Mouse (Mus musculus): Measurements from ENCODE around the gene Pde6h.
"Not testable (repeated sequence)": the region's sequence is repeated elsewhere in the genome, so short reads cannot be mapped to it uniquely, and the experiment has no call there.

Pde6h gene
- long read RNA-seq, experiment 1 = 0 reads
- long read RNA-seq, experiment 2 = 0 reads

GRCm38 (mm10) chr6:136923532-136923931 lies at the start of gene Pde6h:
TSS of gene Pde6h (plus strand) at chr6:136923832.
- intact Hi-C loops (cut with DNase I) = loop anchor here (5.0 kb wide), 2 partner anchors 39 to 59 kb away; no protein-coding TSS in a partner anchor

DNA sequence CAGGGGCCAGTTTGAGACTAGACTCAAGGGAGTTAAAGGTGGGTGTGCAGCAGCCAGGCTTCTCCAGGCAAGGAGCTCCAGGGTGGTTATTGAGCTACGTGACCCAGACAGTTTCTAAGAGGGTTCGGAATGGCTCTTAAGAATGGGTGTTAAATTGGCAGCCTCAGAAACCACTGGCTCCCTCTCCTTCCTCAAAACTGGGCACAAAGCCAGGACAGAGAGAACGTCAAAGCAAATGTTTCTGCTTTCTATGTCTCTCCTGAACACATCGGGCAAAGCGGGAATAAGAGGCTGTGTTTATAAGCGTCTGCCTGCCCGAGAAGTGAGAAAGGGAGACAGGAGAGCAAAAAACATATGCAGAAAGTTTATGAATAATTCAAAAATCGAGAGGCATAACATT lies 49.0 kb upstream of the Pde6h start:
- intact Hi-C loops (cut with DNase I) = no loop called here

DNA sequence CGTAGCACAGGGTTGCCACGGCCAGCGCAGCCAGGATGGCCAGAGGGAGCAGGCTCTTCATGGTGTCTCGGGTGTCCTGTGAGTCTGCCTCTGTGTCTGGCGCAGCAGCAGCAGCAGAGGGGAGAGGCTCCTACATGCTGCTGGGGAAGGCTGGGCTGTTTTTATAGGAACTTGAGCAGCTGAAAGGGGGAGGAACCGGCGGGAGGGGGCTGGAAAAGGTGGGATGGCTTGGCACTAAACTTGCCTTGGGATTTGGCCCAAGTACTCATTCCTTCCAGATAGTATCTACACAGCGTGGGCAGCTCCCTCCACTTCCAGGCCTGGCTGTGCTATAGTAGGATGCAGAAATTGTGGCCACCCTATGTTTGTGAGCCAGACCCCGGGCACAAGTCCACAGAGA lies 48.0 kb upstream of the Pde6h start, which contains the start of gene Mgp:
Mgp (minus strand) TSS at position 154 of the 400 bp plus-strand sequence.
- intact Hi-C loops (cut with DNase I) = no loop called here

GRCm38 (mm10) chr6:136881678-136882077 lies 42.0 kb upstream of the Pde6h start:
- intact Hi-C loops (cut with DNase I) = no loop called here

DNA sequence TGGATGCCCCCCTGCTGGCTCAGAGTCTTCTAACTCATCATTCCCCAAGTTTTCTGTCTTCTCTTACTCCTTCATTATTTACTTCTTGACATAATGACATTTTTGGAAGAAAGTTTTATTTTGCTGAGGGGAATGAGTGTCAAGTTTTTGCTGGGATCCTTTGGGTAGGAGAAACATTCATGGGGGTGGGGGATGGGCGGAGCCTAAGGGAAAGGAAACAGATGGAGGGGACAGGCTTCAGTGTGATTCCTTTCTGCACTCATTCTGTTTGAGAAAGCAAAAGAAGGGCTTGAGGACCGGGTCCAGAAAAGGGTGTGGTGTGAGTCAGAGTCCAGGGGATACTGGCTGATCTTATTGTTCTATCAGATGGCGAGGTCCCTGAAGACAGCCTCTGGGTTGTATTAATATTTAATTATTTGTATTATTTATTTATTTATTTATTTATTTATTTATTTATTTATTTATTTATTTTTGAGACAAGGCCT lies 40.2 kb upstream of the Pde6h start:
- intact Hi-C loops (cut with DNase I) = no loop called here

- intact Hi-C loops (cut with DNase I) = no loop called here
Observed at GRCm38 (mm10) chr6:136883961-136884360, 39.7 kb upstream of the Pde6h start.

- intact Hi-C loops (cut with DNase I) = not testable (repeated sequence)
Observed at GRCm38 (mm10) chr6:136884766-136885165, 38.9 kb upstream of the Pde6h start.

DNA sequence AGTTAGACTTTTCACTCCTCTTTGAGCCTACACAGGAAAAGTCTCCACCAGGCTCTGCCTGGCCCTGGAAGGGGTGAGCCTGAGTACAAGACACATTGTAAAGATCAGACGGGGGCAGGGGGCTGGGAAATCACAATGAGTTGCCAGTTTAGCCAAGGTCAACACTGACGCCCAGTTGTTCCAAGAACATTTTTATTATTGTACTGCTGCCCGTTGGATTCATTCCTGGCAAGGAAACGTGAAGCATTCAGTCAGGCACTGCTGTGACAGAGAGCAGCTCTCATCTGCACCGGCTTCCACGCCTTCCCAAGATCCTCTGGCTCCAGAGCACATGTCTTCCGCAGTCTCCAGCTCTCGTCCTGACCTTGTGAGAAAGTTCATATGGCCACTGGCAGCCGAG lies 35.8 kb upstream of the Pde6h start:
- intact Hi-C loops (cut with DNase I) = no loop called here

DNA sequence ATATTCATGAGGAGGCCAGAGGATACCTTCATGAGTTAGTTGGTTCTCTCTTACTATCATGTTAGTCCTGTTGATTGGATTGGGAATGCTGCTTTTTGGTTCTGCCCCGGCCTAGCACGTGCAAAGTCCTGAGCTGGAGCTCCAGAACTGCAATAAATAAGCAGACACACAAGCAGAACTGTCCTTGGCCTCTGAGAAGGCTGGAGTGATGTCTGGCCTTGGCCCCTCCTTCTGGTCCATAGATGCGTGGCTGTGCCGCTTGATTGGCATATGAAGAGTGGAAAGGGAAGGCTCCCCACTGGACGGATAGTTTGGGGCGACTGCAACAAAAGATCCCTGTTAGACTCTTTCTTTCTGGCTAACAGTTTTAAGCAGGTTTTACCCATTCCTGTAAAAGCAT lies 34.6 kb upstream of the Pde6h start:
- intact Hi-C loops (cut with DNase I) = no loop called here

DNA sequence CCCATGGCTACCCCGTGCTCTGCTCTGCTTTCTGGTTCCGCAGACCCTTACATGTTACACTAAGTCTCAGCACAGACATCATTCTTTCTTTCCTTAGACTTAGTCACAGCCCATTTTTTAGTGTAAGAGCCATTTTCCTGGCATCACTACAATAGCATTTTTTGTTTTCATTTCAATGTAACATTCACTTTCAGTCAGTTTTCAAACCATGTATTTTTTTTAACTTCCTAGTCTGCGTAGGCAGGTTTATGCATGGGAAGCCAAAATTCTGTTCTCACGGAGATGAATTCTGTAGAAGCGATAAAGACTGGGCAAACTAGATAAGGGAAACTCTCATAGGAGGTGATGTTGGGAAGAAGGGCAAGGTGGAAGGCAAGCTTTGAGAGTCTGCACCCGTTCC lies 34.1 kb upstream of the Pde6h start:
- intact Hi-C loops (cut with DNase I) = no loop called here

DNA sequence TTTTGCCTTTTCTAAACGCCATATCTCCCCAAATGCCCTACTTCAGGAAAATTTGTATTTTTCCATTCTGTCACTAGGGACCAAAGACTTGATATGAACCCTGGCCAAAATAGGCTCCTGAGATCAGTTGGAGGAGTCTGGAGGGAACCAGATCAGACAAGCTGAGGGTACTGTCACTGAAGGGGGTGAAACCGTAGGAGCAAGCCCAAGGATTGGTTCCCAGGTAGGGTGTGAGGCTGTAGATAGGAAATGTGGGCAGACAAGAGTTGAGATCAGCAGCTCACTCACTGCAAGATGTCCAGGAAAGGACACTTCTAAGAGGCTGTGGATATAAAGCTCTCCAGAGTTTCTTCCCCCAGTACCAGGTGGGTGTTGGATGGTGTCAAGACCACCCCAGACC lies 31.6 kb upstream of the Pde6h start:
- intact Hi-C loops (cut with DNase I) = no loop called here

DNA sequence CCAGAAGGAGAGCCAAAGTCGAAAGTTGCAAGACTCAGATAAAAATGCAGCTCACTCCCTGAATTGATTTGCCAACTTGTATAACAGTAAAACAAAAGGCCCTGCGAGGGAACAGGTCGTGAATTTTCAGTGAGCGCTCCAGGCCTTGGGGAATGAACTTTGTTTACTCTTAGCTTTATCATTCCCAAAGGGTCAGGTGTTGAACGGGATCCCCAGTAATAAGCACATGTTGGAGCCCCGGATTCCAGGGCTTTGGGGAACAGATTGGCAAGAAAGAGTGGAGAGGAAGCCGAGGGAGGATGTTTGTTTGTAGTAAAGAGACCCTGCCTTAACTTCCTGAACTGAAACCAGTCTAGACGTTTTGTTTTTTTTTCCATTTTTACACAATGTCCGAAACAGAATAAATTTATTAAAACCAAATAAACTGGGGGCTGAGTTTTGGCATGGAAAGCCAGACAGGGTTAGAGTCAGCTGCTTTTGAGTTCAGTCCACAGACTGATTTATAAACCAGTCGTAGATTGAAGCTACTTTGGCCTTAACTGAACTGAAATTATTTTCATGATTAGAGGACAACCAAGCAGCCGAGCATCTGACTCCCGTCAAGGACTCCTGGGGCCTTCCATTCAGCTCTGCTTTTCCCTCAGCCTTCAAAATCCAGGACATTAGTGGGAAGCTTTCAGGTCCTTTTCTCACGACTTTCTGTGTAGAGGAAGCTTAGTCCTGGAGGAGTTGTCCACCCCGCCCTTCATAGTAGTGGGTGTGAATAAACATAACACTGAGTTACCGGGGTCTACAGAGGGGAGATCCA lies 28.9 kb upstream of the Pde6h start:
- intact Hi-C loops (cut with DNase I) = no loop called here

- intact Hi-C loops (cut with DNase I) = no loop called here
Observed at GRCm38 (mm10) chr6:136897789-136898188, 25.8 kb upstream of the Pde6h start.

GRCm38 (mm10) chr6:136898222-136898621 lies 25.4 kb upstream of the Pde6h start:
- intact Hi-C loops (cut with DNase I) = no loop called here

- intact Hi-C loops (cut with DNase I) = no loop called here
Observed at GRCm38 (mm10) chr6:136898954-136899353, 24.7 kb upstream of the Pde6h start.

DNA sequence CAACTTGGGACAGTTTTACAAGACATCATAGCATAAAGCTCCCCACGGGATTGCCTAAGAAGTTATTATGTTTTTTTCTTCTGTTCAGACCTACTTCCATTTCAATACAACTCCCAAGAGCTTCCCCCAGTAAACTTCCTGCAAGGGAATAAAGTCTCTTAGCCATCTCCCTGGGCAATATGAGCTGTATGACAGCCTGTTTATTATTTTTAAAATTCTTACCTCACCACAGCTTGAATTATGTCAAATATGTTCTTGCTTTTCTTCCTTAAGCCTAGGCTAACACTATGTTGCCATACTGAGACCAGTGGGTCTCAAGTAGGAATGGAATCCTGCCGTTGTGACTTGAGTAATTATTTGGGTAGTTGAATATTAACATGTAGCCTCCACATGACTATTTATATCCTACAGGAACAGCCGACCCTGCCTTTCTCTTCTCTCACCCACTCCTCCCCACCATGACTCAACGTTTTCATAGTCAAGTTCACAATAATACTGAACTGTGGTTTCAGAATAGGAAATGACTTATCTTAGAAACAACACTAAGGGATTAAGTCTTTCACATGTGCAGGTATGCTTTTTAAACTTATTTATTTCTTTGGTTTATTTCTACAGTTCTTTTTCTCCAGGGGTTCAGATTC lies 23.1 kb upstream of the Pde6h start:
- intact Hi-C loops (cut with DNase I) = no loop called here

DNA sequence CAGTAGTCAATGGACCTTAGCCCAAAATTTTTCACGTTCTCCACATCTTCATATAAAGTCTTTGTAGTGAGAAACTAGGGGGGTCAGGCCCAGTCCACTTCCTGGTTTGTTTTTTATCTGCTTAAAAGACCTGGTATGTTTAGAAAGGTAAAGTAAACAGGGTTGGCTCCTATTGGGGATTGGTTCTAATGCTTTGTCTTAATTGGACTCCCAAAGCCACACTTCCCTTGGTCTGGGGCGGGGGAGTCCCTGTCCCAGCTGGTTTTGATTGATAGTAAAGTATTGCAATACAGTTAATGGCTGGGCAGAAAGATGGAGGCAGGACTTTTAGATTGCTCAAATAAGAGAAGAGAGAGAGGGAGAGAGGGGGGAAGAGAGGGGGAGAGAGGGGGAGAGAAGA lies 22.6 kb upstream of the Pde6h start:
- intact Hi-C loops (cut with DNase I) = no loop called here

DNA sequence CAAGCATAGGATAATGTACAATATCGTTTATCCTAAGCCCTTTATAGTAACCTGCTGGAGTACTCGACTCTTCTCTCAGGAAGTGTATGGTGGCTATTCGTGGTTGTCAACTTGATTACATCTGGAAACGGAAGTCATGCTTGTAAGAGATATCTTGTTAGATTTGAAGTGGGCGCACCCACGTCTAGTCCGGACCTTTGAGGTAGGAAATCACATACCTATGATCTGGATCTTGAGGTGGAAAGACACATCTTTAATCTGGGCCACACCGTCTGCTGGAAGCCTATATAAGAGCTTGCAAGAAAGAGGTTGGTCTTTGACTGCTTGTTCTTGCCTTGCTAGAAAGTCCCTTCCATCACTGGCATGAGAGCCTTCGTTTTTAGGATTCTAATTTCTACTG lies 21.1 kb upstream of the Pde6h start:
- intact Hi-C loops (cut with DNase I) = no loop called here

DNA sequence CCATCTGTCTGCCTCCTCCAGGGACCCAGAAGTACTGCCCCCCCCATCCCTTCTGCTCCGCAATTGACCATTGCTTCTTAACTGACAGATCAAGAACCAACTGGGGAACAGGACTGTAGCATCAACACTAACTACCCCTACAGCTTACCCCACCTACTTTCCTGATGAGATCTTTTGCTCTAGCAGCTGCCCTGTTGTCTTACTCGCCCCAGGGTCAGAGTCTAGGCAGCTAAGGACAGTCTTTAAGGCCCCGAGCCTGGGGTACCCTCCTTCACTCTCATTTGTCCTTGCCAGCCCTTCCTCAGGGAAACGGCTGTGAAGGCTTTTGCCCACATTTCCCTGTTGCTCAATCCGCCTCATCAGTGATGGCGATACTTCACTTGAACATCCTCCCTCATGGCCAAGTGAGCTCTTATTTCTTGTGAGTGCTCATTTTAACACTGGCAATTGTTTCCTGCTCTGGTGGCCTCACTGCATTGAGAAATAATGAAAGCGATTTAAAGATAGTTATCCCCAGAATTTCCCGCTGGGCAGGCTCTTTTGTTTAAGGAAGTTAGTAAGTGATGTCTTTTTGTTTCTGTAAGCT lies 19.7 kb upstream of the Pde6h start:
- intact Hi-C loops (cut with DNase I) = no loop called here

- intact Hi-C loops (cut with DNase I) = no loop called here
Observed at GRCm38 (mm10) chr6:136906283-136906936, 17.2 kb upstream of the Pde6h start.

GRCm38 (mm10) chr6:136906937-136907293 lies 16.7 kb upstream of the Pde6h start:
- intact Hi-C loops (cut with DNase I) = no loop called here

All from adrenal gland (tissue).